Mouse (Mus musculus) mouse trophoblast stem cell (cell line): ENCODE results near the gene Hist1h2bh.

ENCODE experiments used
- in situ Hi-C, 2 experiments: fragments of 300-500 bp; cut with MseI, MboI; formaldehyde crosslinking; loops; 2 replicates in 1 of 2; 3 replicates in 1 of 2; pipeline ENCODE4 v1.15.1; 2025

The Hist1h2bh gene

GRCm38 (mm10) chr13:23510127-23510526 lies 33.1 kb downstream of the Hist1h2bh start:
- in situ Hi-C loops, result loop anchor here in 1 of 2 experiments (10.0 to 25.0 kb wide), 2 partner anchors 1473 to 1575 kb away; partner anchors contain the start of genes Hist1h2ag, Hist1h2ah, Hist1h2bj and Hist1h2bk

- in situ Hi-C loops, result loop anchor here in 1 of 2 experiments (25.0 kb wide), 1 partner anchor 1470 kb away; the partner anchor contains the start of genes Hist1h2ag, Hist1h2ah, Hist1h2bj and Hist1h2bk
Observed at GRCm38 (mm10) chr13:23506819-23507515, 36.2 kb downstream of the Hist1h2bh start.

- in situ Hi-C loops, result loop anchor here in 1 of 2 experiments (25.0 kb wide), 1 partner anchor 1469 kb away; the partner anchor contains the start of genes Hist1h2ag, Hist1h2ah, Hist1h2bj and Hist1h2bk
Observed at GRCm38 (mm10) chr13:23506351-23506750, 36.8 kb downstream of the Hist1h2bh start.

DNA sequence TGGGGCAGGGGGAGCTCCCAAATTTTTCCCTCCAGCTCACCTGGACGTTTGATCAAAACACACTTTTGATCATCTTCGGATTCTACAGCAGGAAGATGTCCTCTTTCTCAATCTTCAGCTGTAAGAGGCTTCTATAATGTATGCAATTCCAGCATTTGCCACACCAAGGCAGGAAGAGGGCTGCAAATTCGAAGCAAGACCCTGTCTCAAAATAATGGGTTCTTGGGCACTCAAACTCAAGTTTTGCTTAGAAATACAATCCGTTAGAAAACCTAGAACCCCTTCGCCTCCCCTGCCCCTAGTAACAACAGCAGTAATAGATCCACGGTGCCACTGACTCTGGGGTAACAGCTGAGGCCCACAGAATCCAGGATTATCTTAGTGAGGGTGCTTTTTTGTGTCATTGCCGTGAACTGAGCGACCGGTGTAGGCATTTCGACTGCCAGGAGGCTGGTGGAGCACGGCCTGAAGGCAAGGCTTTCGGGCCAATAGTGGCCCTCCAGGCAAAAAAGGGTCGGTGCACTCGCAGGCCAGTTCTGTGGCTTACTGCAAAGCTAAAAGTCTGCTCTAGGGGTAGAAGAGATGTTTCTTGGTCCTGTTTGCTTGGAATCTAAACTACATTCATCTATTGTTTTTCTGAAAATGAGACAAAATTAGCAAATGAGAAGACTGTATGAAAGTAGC lies 37.4 kb downstream of the Hist1h2bh start:
- in situ Hi-C loops, result loop anchor here in 1 of 2 experiments (25.0 kb wide), 1 partner anchor 1469 kb away; the partner anchor contains the start of genes Hist1h2ag, Hist1h2ah, Hist1h2bj and Hist1h2bk

GRCm38 (mm10) chr13:23503797-23504196 lies 39.4 kb downstream of the Hist1h2bh start:
- in situ Hi-C loops, result loop anchor here in 1 of 2 experiments (25.0 kb wide), 1 partner anchor 1466 kb away; the partner anchor contains the start of genes Hist1h2ag, Hist1h2ah, Hist1h2bj and Hist1h2bk

GRCm38 (mm10) chr13:23502916-23503315 lies 40.3 kb downstream of the Hist1h2bh start:
- in situ Hi-C loops, result loop anchor here in 1 of 2 experiments (25.0 kb wide), 1 partner anchor 1466 kb away; the partner anchor contains the start of genes Hist1h2ag, Hist1h2ah, Hist1h2bj and Hist1h2bk

GRCm38 (mm10) chr13:23502031-23502567 lies 41.1 kb downstream of the Hist1h2bh start:
- in situ Hi-C loops, result loop anchor here in 1 of 2 experiments (25.0 kb wide), 1 partner anchor 1465 kb away; the partner anchor contains the start of genes Hist1h2ag, Hist1h2ah, Hist1h2bj and Hist1h2bk

GRCm38 (mm10) chr13:23501511-23501910 lies 41.7 kb downstream of the Hist1h2bh start:
- in situ Hi-C loops, result loop anchor here in 1 of 2 experiments (25.0 kb wide), 1 partner anchor 1464 kb away; the partner anchor contains the start of genes Hist1h2ag, Hist1h2ah, Hist1h2bj and Hist1h2bk

- in situ Hi-C loops, result loop anchor here in 1 of 2 experiments (25.0 kb wide), 1 partner anchor 1463 kb away; the partner anchor contains the start of genes Hist1h2ag, Hist1h2ah, Hist1h2bj and Hist1h2bk
Observed at GRCm38 (mm10) chr13:23500424-23501200, 42.6 kb downstream of the Hist1h2bh start.

DNA sequence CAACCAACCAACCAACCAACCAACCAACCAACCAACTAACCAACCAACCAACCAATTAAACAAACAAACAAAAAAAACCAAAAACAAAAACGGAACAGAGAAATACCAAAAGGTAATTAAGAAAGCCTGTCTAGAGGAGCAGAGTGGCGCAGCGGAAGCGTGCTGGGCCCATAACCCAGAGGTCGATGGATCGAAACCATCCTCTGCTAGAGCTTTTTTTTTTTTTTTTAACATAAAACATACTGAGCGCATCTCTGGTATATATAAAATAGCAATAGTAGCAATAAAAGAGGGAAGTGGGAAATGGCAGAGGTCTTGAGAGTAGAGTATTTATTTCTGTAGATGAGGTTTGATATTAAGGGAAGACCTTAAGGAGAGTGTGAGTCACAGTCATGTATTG lies 43.2 kb downstream of the Hist1h2bh start:
- in situ Hi-C loops, result loop anchor here in 1 of 2 experiments (25.0 kb wide), 1 partner anchor 1463 kb away; the partner anchor contains the start of genes Hist1h2ag, Hist1h2ah, Hist1h2bj and Hist1h2bk

DNA sequence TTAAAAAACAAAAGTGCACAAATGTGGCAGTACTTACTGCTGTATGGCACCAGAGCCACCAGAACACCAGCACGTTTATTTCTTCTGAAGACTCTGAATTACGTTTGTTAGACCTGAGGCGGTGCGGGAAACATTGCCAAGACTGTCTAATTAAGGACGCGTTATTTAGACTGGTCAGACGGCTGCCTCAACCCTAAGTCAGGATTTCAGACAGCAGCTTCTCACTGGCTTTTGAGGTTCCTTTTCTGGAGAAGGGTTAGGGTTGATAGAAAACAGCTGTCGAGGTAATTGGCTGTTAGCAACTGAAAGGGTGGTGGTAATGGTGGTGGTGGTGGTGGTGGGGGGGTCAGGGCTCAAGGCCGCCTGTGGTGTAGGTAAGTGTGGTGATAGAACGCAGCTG lies 44.5 kb downstream of the Hist1h2bh start:
- in situ Hi-C loops, result no loop called here

DNA sequence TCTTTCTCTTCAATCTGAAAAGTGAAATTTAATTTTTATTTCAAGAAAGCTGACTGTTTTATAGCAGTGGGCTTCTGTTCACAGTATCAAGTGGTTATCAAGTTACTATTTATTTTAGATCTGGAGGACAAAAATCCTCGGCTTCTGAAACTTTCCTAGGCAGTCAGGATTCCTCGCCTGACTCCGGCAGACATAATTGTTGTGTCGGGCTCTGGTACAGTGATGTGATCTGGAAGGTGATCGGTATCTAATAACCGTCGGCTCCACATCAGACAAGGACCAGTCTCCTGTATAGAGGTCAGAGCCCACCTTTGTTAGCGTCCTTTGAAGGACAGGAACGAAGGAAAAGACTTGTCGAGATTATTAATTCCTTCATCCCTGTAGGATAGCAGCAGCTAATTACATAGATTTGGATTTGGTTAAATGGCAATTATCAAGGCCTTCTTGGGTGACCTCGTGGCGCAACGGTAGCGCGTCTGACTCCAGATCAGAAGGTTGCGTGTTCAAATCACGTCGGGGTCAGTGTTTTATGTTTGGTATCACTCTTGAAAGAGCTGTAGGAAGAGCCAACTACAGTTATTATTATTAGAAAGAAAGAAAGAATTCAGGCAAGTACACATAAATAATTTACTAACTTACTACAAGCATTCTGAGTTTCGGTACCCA lies 45.4 kb downstream of the Hist1h2bh start:
- in situ Hi-C loops, result no loop called here

GRCm38 (mm10) chr13:23495526-23495925 lies 47.7 kb downstream of the Hist1h2bh start:
- in situ Hi-C loops, result no loop called here

GRCm38 (mm10) chr13:23491990-23492389 lies 51.2 kb downstream of the Hist1h2bh start:
- in situ Hi-C loops, result no loop called here
